Mouse (Mus musculus): Measurements from ENCODE around the gene Gm14139. TPM values are rescaled to one million over a fixed set of nuclear protein-coding genes. Genes with fewer than 3 reads are reported as not detected.
"Not testable (repeated sequence)": the region's sequence is repeated elsewhere in the genome, so short reads cannot be mapped to it uniquely, and the experiment has no call there.

Gene Gm14139
- not detected in 2 replicates for polyA plus RNA-seq (2016; fragmentation: Nextera tagmentation; extraction: Ambion mirVana)

GRCm38 (mm10) chr2:150181570-150181999, at the start of gene Gm14139:
Gene Gm14139, plus strand, starts transcription at chr2:150181755.
- 77% methylated on average over 7 of the region's 7 CpGs for WGBS
- DNase-seq (ENCODE audit: extremely low spot score, low spot score); H3K36me3 ChIP-seq (replicated peaks); H3K27me3 ChIP-seq (ENCODE audit: poor library complexity, severe bottlenecking); H3K4me3 ChIP-seq; H3K27ac ChIP-seq; H3K4me1 ChIP-seq: not testable (repeated sequence)
- peaks cover 20% of the 10 kb centered on the region for H3K9me3 ChIP-seq

GRCm38 (mm10) chr2:150132002-150132401, 49.6 kb upstream of the Gm14139 start:
- DNase-seq (ENCODE audit: extremely low spot score, low spot score); H3K4me3 ChIP-seq; H3K27ac ChIP-seq; H3K27me3 ChIP-seq (ENCODE audit: poor library complexity, severe bottlenecking); H3K4me1 ChIP-seq: not testable (repeated sequence)
- peaks cover 54% of the 10 kb centered on the region for H3K36me3 ChIP-seq (replicated peaks)
- H3K9me3 ChIP-seq = peaks cover 46% of the 10 kb centered on the region
- WGBS = 89% methylated on average over 1 of the region's 1 CpGs

GRCm38 (mm10) chr2:150132773-150133172, 48.8 kb upstream of the Gm14139 start:
- DNase-seq (ENCODE audit: extremely low spot score, low spot score) = no peak
- 91% methylated on average over 2 of the region's 2 CpGs for WGBS
- peaks cover 51% of the 10 kb centered on the region for H3K36me3 ChIP-seq (replicated peaks)

GRCm38 (mm10) chr2:150136435-150136897, 45.1 kb upstream of the Gm14139 start, which contains the start of gene Zfp120:
Gene Zfp120, minus strand, starts transcription at chr2:150136708.
- peaks cover 23% of the 10 kb centered on the region for H3K36me3 ChIP-seq (replicated peaks)
- peak; percentile 78 for DNase-seq (ENCODE audit: extremely low spot score, low spot score)
- no peaks in the 10 kb centered on the region for H3K27me3 ChIP-seq (ENCODE audit: poor library complexity, severe bottlenecking)
- peaks cover 9% of the 10 kb centered on the region for H3K4me1 ChIP-seq
- H3K4me3 ChIP-seq = peak within 1 kb of the TSS; percentile 61
- peak within 1 kb of the TSS; percentile 83 for H3K27ac ChIP-seq
- WGBS = under 1% methylated on average over 13 of the region's 13 CpGs
- peaks cover 12% of the 10 kb centered on the region; the same call in 1 of the 2 replicates for H3K9me3 ChIP-seq

More at GRCm38 (mm10) chr2:150132773-150133172, 48.8 kb upstream of the Gm14139 start:
- H3K4me3 ChIP-seq = no peak overlapping the region
- H3K9me3 ChIP-seq = peaks cover 39% of the 10 kb centered on the region
- no peaks in the 10 kb centered on the region for H3K27me3 ChIP-seq (ENCODE audit: poor library complexity, severe bottlenecking)
- H3K4me1 ChIP-seq = peaks cover 9% of the 10 kb centered on the region
- no peak overlapping the region for H3K27ac ChIP-seq

- Histone ChIP-seq H3K36me3 (replicated peaks) (no peaks in the 10 kb centered on the region), H3K27ac (no peak overlapping the region), H3K27me3 (ENCODE audit: poor library complexity, severe bottlenecking) (no peaks in the 10 kb centered on the region), H3K4me1 (no peaks in the 10 kb centered on the region), H3K9me3 (no peaks in the 10 kb centered on the region), H3K4me3 (no peak overlapping the region)
- DNase-seq (ENCODE audit: extremely low spot score, low spot score) = no peak
Measured at GRCm38 (mm10) chr2:150166703-150167102, 14.9 kb upstream of the Gm14139 start.

- no peaks in the 10 kb centered on the region for H3K4me1 ChIP-seq
- H3K4me3 ChIP-seq = no peak overlapping the region
- no peaks in the 10 kb centered on the region for H3K27me3 ChIP-seq (ENCODE audit: poor library complexity, severe bottlenecking)
- H3K9me3 ChIP-seq = peaks cover 20% of the 10 kb centered on the region
- no peaks in the 10 kb centered on the region for H3K36me3 ChIP-seq (replicated peaks)
- DNase-seq (ENCODE audit: extremely low spot score, low spot score) = no peak
- no peak overlapping the region for H3K27ac ChIP-seq
Measured at GRCm38 (mm10) chr2:150173833-150174232, 7.7 kb upstream of the Gm14139 start.

GRCm38 (mm10) chr2:150179579-150179978, 2.0 kb upstream of the Gm14139 start, which contains the start of gene Gm10770:
Gene Gm10770, minus strand, starts transcription at chr2:150179679.
- not testable (repeated sequence) for H3K36me3 ChIP-seq (replicated peaks); H3K4me1 ChIP-seq; H3K27ac ChIP-seq; H3K27me3 ChIP-seq (ENCODE audit: poor library complexity, severe bottlenecking); DNase-seq (ENCODE audit: extremely low spot score, low spot score); H3K4me3 ChIP-seq
- WGBS = 86% methylated on average over 4 of the region's 4 CpGs
- H3K9me3 ChIP-seq = peaks cover 24% of the 10 kb centered on the region

GRCm38 (mm10) chr2:150181046-150181445, 509 bp upstream of the Gm14139 start:
- H3K9me3 ChIP-seq = peaks cover 24% of the 10 kb centered on the region
- not testable (repeated sequence) for H3K4me1 ChIP-seq; H3K36me3 ChIP-seq (replicated peaks); H3K27me3 ChIP-seq (ENCODE audit: poor library complexity, severe bottlenecking); H3K27ac ChIP-seq; DNase-seq (ENCODE audit: extremely low spot score, low spot score); H3K4me3 ChIP-seq

GRCm38 (mm10) chr2:150217600-150218362, 36.2 kb downstream of the Gm14139 start, which contains the start of gene Zfp937:
Gene Zfp937, plus strand, starts transcription at chr2:150218073.
- WGBS = 4% methylated on average over 15 of the region's 15 CpGs
- not testable (repeated sequence) for H3K36me3 ChIP-seq (replicated peaks); H3K9me3 ChIP-seq; H3K27me3 ChIP-seq (ENCODE audit: poor library complexity, severe bottlenecking); H3K4me1 ChIP-seq
- DNase-seq (ENCODE audit: extremely low spot score, low spot score) = peak; percentile 43
- Histone ChIP-seq H3K4me3 (peak within 1 kb of the TSS; percentile 51), H3K27ac (peak within 1 kb of the TSS; percentile 80)

GRCm38 (mm10) chr2:150218363-150218725, 36.8 kb downstream of the Gm14139 start:
- Histone ChIP-seq H3K27ac (peak overlapping the region; percentile 80), H3K4me3 (peak overlapping the region; percentile 51)
- not testable (repeated sequence) for H3K9me3 ChIP-seq; H3K36me3 ChIP-seq (replicated peaks); H3K4me1 ChIP-seq; H3K27me3 ChIP-seq (ENCODE audit: poor library complexity, severe bottlenecking); DNase-seq (ENCODE audit: extremely low spot score, low spot score)
- WGBS = 14% methylated on average over 3 of the region's 4 CpGs

- not testable (repeated sequence) for H3K27ac ChIP-seq; DNase-seq (ENCODE audit: extremely low spot score, low spot score); H3K36me3 ChIP-seq (replicated peaks); H3K4me3 ChIP-seq; H3K9me3 ChIP-seq; H3K27me3 ChIP-seq (ENCODE audit: poor library complexity, severe bottlenecking); H3K4me1 ChIP-seq
Measured at GRCm38 (mm10) chr2:150223263-150223662, 41.7 kb downstream of the Gm14139 start.
